Mouse (Mus musculus) right cerebral cortex, adult 2 months (tissue): ENCODE measurements around the gene Actr6.
A peak's percentile ranks its signal among the peaks of the same experiment; 100 is the strongest.

Experiments used
- DNase-seq, 2 experiments: peaks; one replicate each; pipeline ENCODE4 v3.0.0; 2021 to 2022; ENCODE audit warnings: low spot score in 2 of 2

Actr6 gene

DNA sequence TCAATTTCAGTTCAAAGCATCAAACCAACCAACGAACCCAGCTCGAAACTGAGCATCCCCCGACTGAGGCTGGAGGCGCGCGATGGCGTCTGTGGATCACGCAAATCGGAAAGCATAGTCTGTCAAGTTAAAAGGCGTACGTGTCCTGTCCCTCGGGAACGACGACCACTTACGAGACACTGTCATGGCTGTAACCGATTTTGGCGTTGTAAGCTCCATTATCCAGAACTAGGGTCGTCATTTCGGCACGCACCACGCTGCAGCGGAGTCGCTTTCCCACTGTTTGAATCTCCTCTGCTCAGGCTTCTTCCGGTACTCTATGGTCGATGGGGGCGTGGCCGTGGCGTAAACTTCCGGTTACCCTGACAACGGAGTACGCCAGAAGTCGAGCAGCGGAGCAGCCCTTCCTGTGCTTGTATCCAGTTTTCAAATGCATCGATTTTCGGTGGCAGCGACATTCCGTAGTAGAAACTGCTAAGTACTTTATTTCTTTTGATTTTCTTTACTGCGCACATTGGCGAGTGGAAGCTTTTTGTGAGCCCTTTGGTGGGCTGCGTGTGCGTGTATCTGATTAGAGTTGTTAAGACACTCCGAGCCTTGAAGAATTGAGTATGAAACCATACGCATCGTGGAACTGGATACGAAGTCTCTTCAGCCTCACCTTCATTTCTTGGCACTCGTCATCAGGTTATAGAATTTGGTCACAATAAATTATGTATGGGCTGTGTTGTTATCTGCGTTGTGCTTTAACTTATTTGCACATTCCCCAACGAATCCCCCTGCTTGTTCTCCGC is at the start of gene Actr6:
Gene Actr6, minus strand, starts transcription at position 295 of the 794 bp plus-strand sequence.
- DNase-seq: peak; percentile 95 to 97

DNA sequence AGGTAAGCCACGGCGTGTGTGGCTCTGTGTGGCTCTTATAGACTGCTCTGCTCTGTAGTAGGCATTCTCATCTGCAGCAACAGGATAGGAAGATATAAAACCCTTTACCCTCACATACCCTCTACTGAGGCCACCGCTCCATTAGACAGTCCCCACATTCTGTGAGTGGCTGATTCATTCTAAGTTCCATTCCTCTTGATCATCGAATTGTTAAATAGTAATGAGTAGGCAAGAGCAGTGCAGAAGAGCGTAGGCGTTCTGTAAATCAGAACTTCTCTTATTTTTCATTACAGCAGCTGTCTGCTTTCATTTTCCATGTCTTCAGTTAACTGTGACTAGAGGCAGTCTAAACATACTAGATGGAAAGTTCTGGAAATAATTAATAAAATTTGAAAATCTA is 43.9 kb upstream of the Actr6 start:
- DNase-seq: no peak

DNA sequence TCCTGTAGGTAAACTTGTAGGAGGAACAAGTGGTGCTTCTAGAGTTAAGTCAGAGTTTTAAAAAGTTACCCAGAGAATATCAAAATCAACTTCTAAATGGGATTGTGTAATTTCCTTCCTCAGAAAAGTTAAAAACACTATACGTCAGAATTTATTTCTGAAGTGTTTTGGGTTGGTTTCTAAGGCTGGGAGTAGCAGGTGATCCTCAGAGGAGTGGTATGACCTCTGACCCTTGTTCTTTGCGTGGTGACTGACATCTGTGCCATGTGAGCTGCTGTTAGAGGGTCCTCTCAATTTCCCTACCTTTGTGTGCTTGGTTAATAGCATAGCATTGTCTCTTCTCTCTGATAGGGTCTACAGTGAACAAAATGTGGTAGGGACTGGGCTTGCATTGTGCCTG is 39.8 kb upstream of the Actr6 start:
- no peak for DNase-seq

DNA sequence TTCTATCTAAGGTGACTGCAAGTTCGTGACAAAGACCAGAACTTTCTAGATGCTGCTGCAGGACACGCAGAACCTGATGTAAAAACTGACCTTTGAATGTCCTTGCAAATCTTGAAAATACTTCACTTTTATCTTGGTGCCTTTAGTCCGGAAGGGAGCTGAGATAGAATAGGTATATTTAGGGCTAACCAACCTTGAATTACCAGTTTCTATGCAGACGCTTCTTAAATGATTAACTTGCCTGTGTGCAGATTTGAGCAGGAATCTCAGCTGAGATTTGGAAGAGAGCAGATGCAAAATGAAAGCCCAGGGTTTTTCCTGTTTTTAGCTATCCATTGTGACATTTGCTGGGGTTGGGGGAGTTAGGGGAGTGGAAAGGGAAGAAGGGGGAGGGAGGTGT is 37.0 kb upstream of the Actr6 start:
- DNase-seq: no peak

DNA sequence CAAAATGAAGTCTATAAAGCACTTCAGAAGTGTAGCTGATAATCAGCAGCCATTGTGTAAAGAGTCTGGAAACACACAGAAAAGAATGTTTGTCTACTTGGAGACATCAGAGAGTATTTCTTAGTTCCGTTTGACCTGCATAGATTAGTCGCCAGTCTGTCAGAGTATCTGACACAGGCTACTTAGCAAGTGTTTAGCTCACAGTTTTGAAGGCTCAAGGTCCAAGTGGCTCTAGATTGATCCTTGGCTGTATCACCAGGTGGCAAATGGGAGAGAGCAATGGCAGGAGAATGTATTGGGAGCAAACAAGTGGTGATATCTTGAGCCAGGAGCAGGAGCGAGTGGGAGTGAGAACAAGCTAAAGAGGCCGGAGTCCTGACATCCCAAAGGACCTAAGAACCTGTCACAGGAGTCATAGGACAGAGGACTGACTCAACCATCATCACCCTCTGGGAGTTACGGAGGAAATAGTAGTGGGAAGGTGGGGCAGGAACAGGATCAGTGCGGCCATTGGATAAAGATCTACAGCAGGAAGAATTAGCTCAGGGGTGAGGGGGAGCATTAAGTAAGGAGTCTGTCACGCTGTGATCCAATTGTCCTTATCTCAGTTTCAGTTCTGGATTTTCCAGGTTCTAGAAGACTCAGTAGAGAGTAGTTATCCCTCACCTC is 36.4 kb upstream of the Actr6 start:
- no peak for DNase-seq

DNA sequence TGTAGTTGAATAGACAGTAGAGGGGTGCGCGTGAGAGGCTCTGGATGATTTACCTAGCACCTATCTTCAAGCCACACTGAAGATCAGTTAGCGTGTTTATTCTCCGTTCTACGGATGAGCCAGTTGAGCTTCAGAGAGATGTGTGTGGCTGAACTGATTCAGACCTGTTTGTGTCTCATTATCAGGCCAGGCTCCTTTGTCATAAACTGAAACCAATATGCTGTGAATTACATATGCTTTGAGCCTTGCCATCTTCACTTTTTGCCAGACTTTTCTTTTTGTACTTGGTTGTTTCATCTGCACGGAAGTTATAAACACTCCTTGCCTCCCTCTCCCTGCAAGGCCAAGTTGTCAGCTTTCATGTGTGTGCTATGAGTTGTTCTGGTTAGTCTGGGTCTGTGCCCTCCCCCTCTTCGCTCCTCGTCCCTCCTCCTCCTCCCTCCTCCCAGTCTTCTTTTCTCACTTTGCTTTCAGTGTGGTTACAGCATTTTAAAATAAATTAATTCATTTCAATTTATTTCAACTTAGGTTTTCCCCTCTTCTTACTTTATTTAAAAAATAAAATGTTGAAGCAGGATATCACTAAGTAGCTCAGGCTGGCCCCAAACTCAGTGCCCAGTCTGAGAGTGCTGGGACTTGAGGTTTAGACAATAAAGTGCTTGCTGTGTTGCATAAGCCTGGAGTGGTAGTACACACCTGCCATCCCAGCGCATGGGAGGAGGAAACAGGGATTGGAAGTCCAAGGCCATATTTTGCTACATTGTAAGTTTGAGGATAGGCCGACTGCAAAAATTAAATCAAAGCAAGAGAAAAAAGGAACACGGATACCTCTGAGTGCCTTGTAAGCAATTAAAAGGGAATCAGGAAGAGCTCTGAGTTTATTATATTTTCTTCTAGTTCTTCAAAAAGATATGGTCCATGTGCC is 34.0 kb upstream of the Actr6 start:
- DNase-seq: no peak

DNA sequence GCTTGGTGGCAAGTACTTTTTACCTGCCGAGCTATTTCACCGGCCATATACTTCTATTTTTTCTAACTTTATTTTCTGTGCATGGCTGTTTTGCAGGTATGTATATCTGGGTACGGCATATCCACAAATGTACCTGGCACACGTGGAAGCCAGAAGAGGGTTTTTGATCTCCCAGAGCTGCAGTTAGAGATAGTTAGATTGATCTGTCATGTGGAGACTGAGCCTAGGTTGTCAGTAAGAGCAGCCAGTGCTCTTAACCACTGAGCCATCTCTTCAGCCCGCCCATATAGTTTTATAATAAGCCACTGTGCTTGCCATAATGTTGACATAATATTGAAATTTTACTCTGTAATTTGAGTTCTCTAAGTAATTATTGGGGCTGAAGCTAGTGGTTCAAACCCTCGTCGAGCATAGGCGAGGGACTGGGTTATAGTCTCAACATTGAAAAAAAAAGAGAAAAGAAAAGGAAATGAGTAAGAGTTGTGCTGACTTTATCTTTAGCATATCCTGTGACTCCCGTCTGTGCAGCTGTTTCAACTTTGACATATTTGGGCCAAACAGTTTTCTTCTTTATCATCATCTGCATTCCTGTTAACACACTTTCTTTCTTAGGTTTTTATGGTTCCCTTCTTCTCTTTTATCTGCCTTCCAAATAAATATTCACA is 32.5 kb upstream of the Actr6 start:
- DNase-seq: no peak

DNA sequence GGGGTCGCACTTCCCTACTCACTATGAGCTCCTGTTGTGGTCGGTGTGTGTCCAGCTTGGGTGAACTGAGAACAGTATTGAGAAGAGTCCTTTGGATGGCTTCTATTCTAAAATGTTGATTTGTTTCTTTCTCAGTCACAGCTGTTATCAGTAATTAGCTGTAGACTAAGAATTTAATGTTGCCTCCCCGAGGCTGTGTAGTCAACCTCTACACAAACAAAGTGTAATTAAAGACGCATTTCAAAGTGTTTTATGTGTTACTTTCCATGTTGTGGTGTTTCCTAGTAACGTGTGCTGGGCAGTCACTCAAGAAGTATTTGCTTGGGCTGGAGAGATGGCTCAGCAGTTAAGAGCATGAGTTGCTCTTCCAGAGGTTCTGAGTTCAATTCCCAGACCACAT is 28.7 kb upstream of the Actr6 start:
- no peak for DNase-seq

DNA sequence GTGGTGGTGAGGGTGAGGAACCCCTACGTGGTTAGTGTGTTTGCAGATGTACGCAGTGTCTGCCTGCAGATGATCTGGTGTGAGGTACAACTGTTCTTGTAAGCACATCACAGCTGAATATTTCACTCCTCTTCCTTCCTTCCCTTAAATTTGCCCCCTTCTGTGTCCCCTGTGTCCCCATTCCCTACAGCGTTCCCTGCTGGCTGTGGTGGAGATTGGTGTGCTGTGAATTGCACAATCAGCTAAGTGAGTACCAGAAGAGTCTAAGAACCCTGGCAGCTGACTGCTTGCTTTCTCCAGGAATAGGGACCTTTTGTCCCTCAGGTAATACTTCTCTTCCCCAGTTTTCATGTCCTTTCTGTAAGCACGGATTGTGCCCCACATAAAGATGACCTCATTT is 23.1 kb upstream of the Actr6 start:
- no peak for DNase-seq

DNA sequence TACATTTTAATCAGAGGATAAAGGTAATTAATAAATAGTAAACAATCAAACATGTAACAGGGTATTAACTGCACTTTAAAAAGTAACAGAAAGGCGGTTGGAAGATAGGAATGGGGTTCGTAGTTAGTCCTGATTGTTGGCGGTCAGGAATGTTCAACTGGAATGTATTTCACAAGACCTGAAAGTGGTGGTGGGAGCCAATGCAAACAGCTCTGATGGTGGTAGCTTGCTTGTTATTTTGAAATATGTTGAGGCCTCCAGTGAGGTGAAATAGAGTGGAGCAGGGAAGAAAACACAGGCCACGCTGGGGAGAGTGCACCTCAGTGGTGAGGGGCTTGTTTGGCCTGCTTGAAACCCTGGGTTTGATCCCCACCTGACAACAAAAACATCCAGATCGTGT is 19.0 kb upstream of the Actr6 start:
- no peak for DNase-seq

DNA sequence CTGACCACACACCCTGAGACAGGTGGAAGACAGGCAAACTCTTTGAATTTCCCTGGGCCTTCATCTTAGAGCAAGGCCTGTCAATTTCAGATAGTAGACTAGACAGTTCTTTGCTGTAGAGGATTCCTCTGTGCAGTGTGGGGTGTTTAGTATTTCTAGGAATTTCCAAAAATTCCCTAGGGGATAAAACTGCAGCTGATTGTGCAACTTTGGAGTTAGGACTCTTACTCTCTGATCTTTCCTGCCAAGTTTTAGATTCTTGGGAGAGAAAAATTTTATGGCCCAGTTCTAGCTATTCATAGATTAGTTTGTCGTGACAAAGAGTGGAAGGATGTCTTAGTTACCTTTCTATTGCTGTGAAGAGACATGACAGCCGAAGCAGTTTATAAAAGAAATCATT is 16.5 kb upstream of the Actr6 start:
- no peak for DNase-seq

DNA sequence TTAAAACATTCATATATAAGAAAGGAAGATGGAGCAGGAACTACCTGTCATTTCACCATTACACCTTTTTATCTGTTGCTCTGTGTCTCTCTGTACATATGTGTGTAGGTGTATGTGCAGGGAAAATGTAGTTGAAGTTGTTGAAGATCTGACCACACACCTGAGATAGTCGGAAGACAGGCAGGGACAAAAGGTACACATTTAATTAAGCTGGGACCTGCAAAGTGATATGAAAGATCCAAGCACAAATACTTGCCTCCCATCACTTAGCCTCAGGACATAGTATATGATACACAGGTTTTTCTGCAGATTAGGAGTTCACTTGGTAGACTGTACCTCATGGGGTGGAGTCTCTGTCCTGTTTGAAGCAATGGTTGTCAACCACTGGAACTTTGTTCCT is 15.8 kb upstream of the Actr6 start:
- no peak for DNase-seq

DNA sequence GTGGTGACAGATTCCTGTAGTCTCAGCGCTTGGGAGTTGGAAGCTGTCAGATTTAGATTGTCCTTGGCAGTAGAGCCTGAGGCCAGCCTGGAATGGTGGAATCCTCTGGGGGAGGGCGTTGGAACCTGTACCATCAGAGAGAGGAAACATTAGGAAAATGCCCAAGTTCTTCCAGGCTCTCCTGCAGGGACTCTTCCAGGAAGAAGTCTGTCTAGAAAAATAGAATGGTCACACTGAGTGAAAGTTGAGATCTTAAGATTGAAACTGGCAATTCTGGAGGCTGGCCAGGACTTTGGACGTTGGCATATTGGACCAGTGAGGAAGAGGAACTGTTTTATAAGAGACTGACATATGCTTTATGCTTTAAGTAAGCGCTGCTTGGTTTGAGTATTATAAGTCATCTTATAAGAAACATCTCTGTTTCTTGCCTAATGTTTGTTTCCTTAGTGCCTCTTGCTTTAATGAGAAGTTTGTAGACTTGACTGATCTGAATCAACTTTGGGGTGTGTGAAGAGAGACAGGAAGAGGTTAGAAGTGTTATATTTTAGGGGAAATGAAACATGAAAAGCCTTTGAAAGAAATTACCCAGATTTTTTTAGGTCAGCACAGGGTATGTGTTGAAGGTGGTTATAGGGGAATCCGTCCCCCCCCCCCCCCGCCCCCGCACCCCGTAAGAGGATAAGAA is 15.3 kb upstream of the Actr6 start:
- no peak for DNase-seq

DNA sequence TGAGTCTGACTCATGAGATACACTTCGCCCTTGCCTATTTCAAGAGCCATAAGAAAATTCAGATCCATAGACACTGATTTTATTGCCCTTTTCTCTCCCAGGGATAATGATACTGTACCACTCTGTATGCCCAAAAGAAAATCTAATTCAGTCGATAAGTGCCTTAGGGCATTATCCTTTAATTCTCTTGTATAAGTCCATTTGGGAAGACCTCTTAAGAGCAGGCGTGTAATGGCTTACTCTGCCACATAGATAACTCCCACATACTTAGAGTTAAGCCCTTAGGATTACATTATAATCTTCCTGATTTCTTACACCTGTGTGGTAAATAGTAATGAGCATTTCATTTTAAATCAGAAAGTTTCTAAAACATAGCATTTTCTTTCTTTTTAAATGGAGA is 14.5 kb upstream of the Actr6 start:
- no peak for DNase-seq

DNA sequence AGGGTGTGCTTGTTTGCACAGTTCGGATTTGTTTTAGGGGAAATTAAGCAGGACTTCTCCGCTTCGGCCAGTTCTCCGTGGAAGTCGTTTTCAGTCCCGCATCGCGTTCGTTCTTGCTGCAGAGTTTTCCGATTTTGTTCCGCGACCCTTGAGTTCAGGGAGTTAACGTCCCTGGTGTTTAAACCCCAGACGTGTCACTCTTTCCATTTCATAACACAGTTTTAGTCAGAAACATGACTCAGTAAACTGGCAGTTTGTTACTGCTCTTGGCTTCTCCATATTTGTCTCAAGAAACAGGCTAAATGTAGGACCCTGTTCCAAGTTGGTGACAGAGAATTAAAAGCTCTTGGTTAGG is 13.5 kb upstream of the Actr6 start:
- DNase-seq: no peak

DNA sequence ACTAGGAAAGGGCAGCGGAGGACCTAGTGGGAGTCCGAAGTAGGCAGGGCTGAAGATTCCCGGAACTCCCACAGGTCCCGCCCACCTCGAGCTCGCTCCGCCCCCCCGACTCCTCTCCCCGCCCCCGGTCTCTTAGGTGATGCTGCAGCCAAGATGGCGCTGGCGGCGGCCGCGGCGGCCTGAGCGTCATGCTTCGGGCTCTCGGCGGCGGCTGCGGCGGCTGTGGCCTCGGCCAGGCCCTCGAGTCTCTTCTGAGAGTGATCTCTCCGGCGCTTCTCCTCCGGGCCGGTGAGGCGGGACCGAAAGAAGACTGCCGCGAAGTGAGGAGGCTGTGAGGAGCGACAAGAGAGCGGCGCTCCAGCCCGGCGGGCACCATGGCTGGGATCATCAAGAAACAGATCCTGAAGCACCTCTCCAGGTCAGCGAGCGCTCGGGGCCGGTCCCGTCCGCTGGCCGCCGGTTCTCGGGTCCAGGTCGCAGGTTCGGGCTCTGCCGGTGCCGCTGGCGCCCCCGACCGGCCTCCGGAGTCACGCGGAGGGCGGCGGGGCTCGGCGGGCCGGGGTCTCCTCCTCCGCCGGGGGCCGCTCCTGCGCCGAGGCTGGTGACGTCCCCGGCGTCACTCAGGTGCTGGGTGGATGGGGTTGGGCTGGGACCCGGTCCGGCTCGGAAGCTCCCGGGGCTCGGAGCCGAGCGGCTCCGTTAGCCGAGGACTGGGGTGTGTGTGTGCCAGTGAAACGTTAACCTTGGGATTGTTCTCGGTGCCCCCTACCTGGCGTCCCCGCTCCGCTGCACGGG is 13.0 kb upstream of the Actr6 start, which contains the start of gene Uhrf1bp1l:
Gene Uhrf1bp1l, plus strand, starts transcription at position 121 of the 795 bp plus-strand sequence.
- DNase-seq: peak; percentile 82 to 87

DNA sequence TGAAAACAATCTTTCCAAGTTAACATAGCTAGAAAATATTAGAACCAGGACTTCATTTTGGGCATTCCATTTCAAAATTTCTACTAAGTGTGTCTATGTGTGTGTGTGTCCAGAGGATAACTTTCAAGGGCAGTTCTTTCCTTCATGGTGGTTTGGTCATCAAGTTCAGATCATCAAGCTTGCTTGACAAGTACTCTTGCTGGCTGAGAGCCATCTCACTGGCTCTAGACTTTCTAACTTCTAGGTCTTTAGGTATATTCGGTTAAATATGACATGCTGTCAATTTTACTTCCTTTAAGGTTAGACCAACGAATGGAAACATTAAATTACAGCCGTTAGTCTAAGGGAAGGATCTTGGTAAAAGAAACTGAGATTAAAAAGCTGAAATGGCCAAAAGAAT is 12.2 kb upstream of the Actr6 start:
- DNase-seq: no peak

DNA sequence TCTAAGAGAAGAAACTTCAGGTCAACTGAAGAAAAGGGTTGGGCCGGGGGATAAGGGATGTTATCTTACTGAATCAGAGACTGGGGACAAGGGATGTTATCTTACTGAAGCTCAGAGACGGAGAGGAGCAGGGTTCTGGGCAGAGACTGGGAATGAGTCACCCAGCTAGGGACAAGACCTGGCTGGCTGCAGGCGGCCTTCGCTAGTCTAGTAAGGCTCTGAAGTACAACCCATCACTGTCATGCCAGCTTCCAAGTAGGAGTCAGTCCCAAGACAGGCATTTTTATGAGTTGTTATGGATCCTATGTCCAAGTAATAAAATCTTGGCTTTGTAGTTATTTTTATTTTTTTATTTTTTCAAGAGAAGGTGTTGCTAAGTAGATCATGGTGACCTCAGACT is 11.2 kb upstream of the Actr6 start:
- DNase-seq: no peak

DNA sequence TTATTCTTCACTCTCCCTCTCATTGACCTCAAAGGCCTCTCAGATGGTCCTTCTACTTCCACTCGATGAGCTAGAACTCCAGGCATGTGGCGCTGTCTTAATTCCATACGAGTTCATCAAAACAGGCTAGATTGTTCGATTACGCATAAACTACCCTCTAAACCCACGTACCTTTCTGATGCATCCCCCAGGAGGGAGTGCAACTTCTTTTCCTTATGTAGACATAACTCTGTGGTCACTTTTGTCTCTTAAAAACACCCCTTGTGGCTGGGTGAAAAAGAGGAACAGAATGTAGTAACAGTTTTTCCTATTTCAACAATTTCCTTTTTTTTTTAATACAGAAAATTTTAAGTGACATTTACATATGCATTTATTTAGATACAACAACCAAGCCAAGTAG is 8.9 kb upstream of the Actr6 start:
- no peak for DNase-seq

DNA sequence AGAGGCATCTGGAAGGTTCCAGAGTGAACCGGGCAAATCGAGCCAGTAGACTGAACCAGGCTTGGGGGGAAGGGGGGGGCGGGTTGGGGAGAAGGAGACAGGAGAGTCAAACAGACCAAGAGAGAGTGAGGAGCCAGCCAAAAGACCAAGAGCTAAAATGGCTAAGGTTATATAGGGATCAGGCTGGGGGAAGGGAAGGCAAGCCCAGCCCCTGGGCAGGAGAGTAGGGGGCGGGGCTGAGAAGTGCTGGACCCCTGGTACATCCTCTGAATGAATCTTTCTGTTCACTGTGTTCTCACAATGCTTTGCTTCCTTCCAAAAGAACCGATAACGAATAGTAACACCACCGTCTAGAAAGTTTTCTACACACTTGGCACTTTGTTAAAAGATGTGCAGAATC is 7.6 kb upstream of the Actr6 start:
- DNase-seq: no peak

DNA sequence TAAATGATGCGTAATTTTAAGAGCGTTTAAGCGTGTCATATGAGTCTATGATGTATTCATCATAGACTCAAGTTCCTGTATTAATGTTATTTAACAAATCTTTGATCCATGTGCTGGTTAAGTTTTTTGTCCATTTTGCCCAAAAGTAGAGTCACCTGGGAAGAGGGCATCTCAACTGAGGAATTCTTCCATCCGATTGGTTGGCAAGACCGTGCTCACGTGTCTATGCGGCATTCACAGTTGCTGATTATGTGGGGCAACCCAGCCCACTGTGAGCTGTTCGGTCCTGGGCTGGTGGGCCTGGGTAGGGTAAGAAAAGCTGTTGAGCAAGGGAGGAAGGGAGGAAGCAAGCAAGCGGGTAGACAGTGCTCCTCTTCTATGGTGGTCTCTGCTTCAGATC is 6.3 kb upstream of the Actr6 start:
- DNase-seq: no peak
